Mouse (Mus musculus) forebrain, embryonic 10.5 days (tissue): ENCODE data around the gene Dnajc5. TPM values are rescaled to one million over a fixed set of nuclear protein-coding genes. Genes with fewer than 3 reads are reported as not detected.

Source experiments
- DNase-seq: peaks from one replicate; pipeline ENCODE4 v3.0.0-alpha.2; 2017; ENCODE audit warnings: low spot score; ENCODE audit errors: extremely low spot score
- H3K27ac ChIP-seq: fragments of 300-500 bp; sonication (generic); 2 replicates; pipeline ENCODE4 v1.5.1; 2016; ENCODE audit warnings: mild to moderate bottlenecking
- H3K27me3 ChIP-seq: fragments of 300-500 bp; sonication (generic); 2 replicates; pipeline ENCODE4 v1.6.1; 2016; ENCODE audit warnings: mild to moderate bottlenecking; ENCODE audit not compliant: poor library complexity, severe bottlenecking
- H3K36me3 ChIP-seq: fragments of 300-500 bp; sonication (generic); replicated peaks from 2 replicates; pipeline ENCODE4 v1.6.1; 2016; ENCODE audit warnings: mild to moderate bottlenecking, moderate library complexity
- H3K4me1 ChIP-seq: fragments of 300-500 bp; sonication (generic); 2 replicates; pipeline ENCODE4 v1.6.1; 2016
- H3K4me3 ChIP-seq: fragments of 300-500 bp; sonication (generic); 2 replicates; pipeline ENCODE4 v1.5.1; 2016; ENCODE audit warnings: mild to moderate bottlenecking, moderate library complexity
- H3K9me3 ChIP-seq: fragments of 300-500 bp; sonication (generic); 2 replicates; pipeline ENCODE4 v1.6.1; 2016; ENCODE audit warnings: mild to moderate bottlenecking, moderate library complexity
- WGBS: fragments of 180-500 bp; shearing (Covaris S2); methylation state at CpG from one replicate; pipeline ENCODE4 v1.1.7; 2016; 5-methylcytosine and 5-hydroxymethylcytosine counted together
- polyA plus RNA-seq: library from polyadenylated mRNA; unstranded; fragments of >200 nt; fragmentation: Nextera tagmentation; extraction: Ambion mirVana; gene quantifications from 2 replicates; pipeline ENCODE4 v1.2.1, GENCODE M21; 2016

The Dnajc5 gene
- polyA plus RNA-seq, 1 experiment from 2014 or later, result 92.3 TPM

GRCm38 (mm10) chr2:181588229-181588780 is 68.0 kb downstream of the Dnajc5 start:
- peaks cover 77% of the 10 kb centered on the region for H3K36me3 ChIP-seq
- no peak overlapping the region for H3K27ac ChIP-seq
- H3K4me1 ChIP-seq, result peaks cover 25% of the 10 kb centered on the region
- no peaks in the 10 kb centered on the region for H3K27me3 ChIP-seq
- H3K4me3 ChIP-seq, result no peak overlapping the region
- DNase-seq, result no peak
- H3K9me3 ChIP-seq, result no peaks in the 10 kb centered on the region
- 91% methylated on average over 11 of the region's 11 CpGs for WGBS

- WGBS, result 91% methylated on average over 10 of the region's 10 CpGs
Observed at GRCm38 (mm10) chr2:181589011-181589731, 68.9 kb downstream of the Dnajc5 start.

GRCm38 (mm10) chr2:181589732-181590105 is 69.4 kb downstream of the Dnajc5 start:
- H3K4me1 ChIP-seq, result peaks cover 25% of the 10 kb centered on the region
- DNase-seq, result no peak
- no peaks in the 10 kb centered on the region for H3K27me3 ChIP-seq
- H3K9me3 ChIP-seq, result no peaks in the 10 kb centered on the region
- H3K36me3 ChIP-seq, result peaks cover 63% of the 10 kb centered on the region
- 93% methylated on average over 9 of the region's 9 CpGs for WGBS
- no peak overlapping the region for H3K27ac ChIP-seq
- H3K4me3 ChIP-seq, result no peak overlapping the region

More at GRCm38 (mm10) chr2:181589011-181589731, 68.9 kb downstream of the Dnajc5 start:
- Histone ChIP-seq H3K36me3 (peaks cover 69% of the 10 kb centered on the region), H3K27me3 (no peaks in the 10 kb centered on the region), H3K4me1 (peaks cover 25% of the 10 kb centered on the region), H3K9me3 (no peaks in the 10 kb centered on the region), H3K27ac (no peak overlapping the region), H3K4me3 (no peak overlapping the region)
- DNase-seq, result no peak

GRCm38 (mm10) chr2:181590471-181590870 is 70.2 kb downstream of the Dnajc5 start:
- no peak overlapping the region for H3K4me3 ChIP-seq
- H3K27ac ChIP-seq, result no peak overlapping the region
- H3K4me1 ChIP-seq, result peaks cover 25% of the 10 kb centered on the region
- WGBS, result 95% methylated on average over 5 of the region's 5 CpGs
- H3K36me3 ChIP-seq, result peaks cover 59% of the 10 kb centered on the region
- H3K9me3 ChIP-seq, result no peaks in the 10 kb centered on the region
- no peak for DNase-seq
- H3K27me3 ChIP-seq, result no peaks in the 10 kb centered on the region

- H3K4me3 ChIP-seq, result peak within 1 kb of the TSS; percentile 96
- H3K36me3 ChIP-seq, result peaks cover 59% of the 10 kb centered on the region
- no peak for DNase-seq
Observed at GRCm38 (mm10) chr2:181591528-181592085, 71.3 kb downstream of the Dnajc5 start, which contains the start of gene Prpf6. Gene Prpf6 (plus strand): TSS chr2:181591868.

GRCm38 (mm10) chr2:181592231-181593041 is 72.2 kb downstream of the Dnajc5 start, which contains the start of gene Zfp512b:
Gene Zfp512b (minus strand): TSS chr2:181592803.
- Histone ChIP-seq H3K4me1 (peaks cover 29% of the 10 kb centered on the region), H3K36me3 (peaks cover 52% of the 10 kb centered on the region), H3K9me3 (no peaks in the 10 kb centered on the region), H3K27me3 (no peaks in the 10 kb centered on the region), H3K4me3 (peak within 1 kb of the TSS; percentile 96), H3K27ac (peak within 1 kb of the TSS; percentile 95)
- DNase-seq, result peak; percentile 78
- under 1% methylated on average over 77 of the region's 97 CpGs for WGBS

More at GRCm38 (mm10) chr2:181591528-181592085, 71.3 kb downstream of the Dnajc5 start, which contains the start of gene Prpf6:
- WGBS, result 24% methylated on average over 5 of the region's 5 CpGs
- no peaks in the 10 kb centered on the region for H3K9me3 ChIP-seq
- peak within 1 kb of the TSS; percentile 95 for H3K27ac ChIP-seq
- H3K4me1 ChIP-seq, result peaks cover 25% of the 10 kb centered on the region
- no peaks in the 10 kb centered on the region for H3K27me3 ChIP-seq

GRCm38 (mm10) chr2:181593042-181593421 is 72.7 kb downstream of the Dnajc5 start:
- 13% methylated on average over 6 of the region's 6 CpGs for WGBS
- no peaks in the 10 kb centered on the region for H3K9me3 ChIP-seq
- H3K27ac ChIP-seq, result peak overlapping the region; percentile 95
- peaks cover 35% of the 10 kb centered on the region for H3K4me1 ChIP-seq
- peaks cover 46% of the 10 kb centered on the region for H3K36me3 ChIP-seq
- DNase-seq, result peak; percentile 15
- peak overlapping the region; percentile 96 for H3K4me3 ChIP-seq
- H3K27me3 ChIP-seq, result no peaks in the 10 kb centered on the region

- H3K27ac ChIP-seq, result no peak overlapping the region
- H3K36me3 ChIP-seq, result peaks cover 37% of the 10 kb centered on the region
- H3K4me1 ChIP-seq, result peaks cover 44% of the 10 kb centered on the region
- H3K9me3 ChIP-seq, result no peaks in the 10 kb centered on the region
- no peaks in the 10 kb centered on the region for H3K27me3 ChIP-seq
- no peak overlapping the region; the same call in 1 of the 2 replicates for H3K4me3 ChIP-seq
- DNase-seq, result no peak
Observed at GRCm38 (mm10) chr2:181593937-181594336, 73.7 kb downstream of the Dnajc5 start.

- Histone ChIP-seq H3K27ac (no peak overlapping the region), H3K36me3 (peaks cover 25% of the 10 kb centered on the region), H3K4me3 (no peak overlapping the region), H3K27me3 (peaks cover 3% of the 10 kb centered on the region; the same call in 1 of the 2 replicates), H3K9me3 (no peaks in the 10 kb centered on the region), H3K4me1 (peaks cover 54% of the 10 kb centered on the region)
- 80% methylated on average over 4 of the region's 4 CpGs for WGBS
- DNase-seq, result peak; percentile 15
Observed at GRCm38 (mm10) chr2:181594946-181595696, 74.8 kb downstream of the Dnajc5 start.

- no peak overlapping the region for H3K4me3 ChIP-seq
- no peaks in the 10 kb centered on the region for H3K9me3 ChIP-seq
- H3K36me3 ChIP-seq, result peaks cover 16% of the 10 kb centered on the region
- H3K27me3 ChIP-seq, result peaks cover 3% of the 10 kb centered on the region; the same call in 1 of the 2 replicates
- no peak for DNase-seq
- no peak overlapping the region for H3K27ac ChIP-seq
- 59% methylated on average over 6 of the region's 6 CpGs for WGBS
- H3K4me1 ChIP-seq, result peaks cover 52% of the 10 kb centered on the region
Observed at GRCm38 (mm10) chr2:181596221-181596960, 76.1 kb downstream of the Dnajc5 start.

GRCm38 (mm10) chr2:181597378-181598061 is 77.2 kb downstream of the Dnajc5 start:
- DNase-seq, result no peak
- H3K9me3 ChIP-seq, result no peaks in the 10 kb centered on the region
- peaks cover 16% of the 10 kb centered on the region for H3K36me3 ChIP-seq
- 76% methylated on average over 7 of the region's 7 CpGs for WGBS
- peak overlapping the region; percentile 87; the same call in 1 of the 2 replicates for H3K4me3 ChIP-seq
- H3K27ac ChIP-seq, result no peak overlapping the region
- peaks cover 3% of the 10 kb centered on the region; the same call in 1 of the 2 replicates for H3K27me3 ChIP-seq
- H3K4me1 ChIP-seq, result peaks cover 53% of the 10 kb centered on the region
